Mouse (Mus musculus) A20 (cell line): ENCODE data around the gene Ghrh.

Experiments
- DNase-seq: peaks from one replicate; pipeline ENCODE4 v3.0.0-alpha.2; 2011; ENCODE audit warnings: low read depth, low spot score

Gene Ghrh

DNA sequence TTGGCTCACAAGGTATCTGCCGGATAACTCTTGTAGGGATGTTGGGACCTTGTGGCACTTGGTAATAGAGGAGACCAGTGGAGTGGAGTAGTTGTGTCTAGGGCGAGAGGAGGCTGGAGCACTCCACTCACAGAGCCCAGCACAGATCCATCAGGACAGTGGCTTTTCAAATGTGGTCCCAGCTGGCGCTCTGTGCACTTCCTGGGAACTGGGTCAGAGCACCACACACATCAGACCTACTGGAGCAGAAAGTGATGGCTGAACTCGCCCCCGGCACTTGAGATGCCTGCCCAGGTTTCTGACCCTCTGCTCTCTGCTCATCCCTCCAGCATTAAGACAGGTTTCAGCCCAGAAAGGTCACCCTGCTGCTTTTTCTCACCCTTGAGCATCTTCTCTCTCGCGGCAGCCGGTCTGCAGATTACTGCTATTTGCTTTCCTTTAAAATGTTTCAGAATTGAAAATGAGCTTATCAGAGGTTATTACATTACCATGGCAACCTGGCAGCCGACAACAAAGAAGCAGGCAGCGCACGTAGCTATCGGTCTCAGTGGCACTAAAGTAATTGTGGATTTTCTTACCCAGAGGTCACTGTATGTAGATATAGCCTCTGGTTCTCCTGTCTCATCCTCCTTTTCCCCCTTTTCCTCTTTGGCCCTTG, 1.9 kb upstream of the Ghrh start:
- DNase-seq, result no peak

DNA sequence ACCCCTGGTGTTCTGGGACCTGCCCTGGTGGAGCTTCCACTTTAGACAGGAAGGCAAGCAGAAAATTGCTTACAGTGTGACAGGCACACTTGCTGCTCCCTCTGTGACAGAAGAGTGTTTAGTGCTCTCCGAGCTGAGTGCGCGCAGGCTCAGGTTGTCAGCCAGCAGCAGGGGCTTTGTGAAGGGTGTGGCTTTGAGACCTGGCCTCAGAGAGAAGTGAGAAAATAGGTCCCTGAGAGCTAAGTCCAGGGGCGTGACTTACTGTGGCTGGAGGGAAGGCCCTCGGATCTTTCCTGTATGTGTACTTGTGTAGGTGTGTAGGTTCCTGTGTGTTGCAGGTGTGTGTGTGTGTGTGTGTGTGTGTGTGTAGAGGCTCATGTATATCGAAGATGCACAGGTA, 4.0 kb downstream of the Ghrh start:
- DNase-seq, result no peak

DNA sequence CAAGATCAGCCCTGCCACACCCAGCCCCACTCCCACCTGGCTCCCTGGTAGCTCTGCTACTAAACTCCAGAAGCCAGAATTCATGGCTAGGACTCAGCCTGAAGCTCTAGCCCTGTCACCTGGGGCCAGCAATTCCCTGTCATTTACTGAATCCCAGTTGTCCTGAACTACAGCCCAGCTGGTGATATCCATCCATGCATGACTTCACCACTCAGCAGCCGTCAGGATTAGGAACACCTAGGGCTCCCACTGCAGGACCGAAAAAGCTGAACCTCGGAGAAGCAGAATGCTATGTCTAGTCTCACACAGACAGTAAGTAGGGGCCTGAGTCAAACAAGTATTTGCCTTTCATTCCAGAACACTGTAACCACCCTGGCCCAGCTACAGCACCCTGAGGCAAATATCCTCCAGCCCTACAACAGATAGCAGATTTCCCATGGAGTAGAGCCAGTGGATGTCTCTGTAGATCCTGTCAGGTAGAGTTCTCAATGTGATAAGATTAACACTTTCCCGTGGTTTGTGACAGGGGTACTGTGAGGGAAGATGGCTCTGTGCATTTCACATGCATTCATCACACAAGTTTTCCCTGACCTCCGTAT, 4.9 kb downstream of the Ghrh start:
- no peak for DNase-seq

DNA sequence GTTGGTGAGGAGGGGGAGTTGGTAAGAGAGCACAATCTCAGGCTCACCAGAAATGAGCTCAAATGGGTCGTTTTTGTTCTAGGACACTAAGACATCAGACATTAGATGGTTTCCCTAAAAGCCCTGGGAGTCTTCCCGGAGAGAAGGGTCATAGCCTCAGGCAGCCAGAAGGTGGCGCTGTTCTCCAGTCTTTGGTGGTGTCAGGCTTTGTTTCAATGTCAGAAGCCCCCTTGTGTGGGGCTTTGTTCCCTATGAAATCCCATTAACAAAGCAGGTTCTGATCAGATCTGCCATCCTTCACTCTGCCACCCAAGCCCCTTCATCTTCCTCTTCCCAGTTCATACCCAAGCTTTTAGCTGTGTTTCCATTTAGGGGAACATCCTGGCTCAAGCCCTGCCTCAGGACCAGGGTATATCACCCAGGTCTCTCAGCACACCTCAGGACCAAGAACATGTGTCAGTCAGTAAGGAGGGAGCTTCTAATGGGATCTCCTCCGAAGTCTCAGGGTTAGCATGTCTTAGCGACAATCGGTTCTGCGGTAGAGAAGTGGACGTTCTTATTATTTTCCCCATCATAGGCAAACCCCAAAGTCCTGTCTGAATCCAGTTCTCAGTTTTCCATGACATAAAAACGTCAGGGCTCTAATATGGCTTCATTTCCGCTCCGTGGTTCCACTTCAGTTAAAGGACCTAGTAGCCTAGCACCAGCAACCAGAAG, 5.6 kb downstream of the Ghrh start:
- peak; percentile 52 for DNase-seq

DNA sequence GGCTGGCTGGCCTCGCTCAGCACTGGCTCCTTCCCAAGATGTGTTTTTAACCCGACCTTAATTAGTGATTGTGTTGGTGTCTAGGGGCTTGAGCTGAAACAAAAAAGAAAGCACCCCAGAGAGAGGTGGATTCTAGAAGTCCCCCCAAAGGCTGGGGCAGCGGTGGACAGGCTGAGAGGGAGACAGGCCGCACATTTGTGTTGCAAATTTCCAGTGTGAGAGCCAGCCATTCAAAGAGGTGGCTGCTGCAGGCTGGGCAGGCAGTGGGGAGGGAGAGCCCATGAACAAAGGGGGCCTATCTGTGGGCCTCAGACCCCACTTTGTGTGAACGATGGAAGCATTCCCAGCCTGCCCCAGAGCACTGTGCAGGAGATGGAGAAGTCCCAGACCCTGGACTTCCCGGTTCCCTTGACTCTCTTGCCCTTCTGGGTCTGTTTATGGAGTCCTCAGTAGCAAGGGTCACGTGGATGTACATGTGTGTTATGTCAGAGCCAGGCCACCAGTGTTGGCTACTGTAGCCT, 7.0 kb downstream of the Ghrh start:
- DNase-seq, result no peak

DNA sequence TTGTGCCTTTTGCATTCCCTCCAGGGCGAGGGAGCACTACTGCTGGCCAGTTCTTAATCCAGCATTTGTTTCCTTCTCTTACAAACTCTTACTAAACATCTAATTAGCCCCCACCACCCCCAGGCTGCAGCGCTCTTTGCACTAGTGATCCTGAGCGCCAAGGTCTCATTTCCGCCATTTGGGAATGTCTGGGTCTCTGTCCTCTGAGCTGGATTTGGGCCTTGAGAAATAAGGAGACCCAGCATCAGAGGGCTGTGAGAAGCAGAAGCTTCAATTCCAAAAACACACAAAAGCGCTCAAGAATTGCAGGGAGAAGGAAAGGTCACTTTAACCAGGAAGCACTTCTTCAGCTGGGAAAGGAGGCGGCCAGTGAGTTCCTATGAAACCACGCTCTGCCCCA, 7.8 kb downstream of the Ghrh start:
- no peak for DNase-seq

DNA sequence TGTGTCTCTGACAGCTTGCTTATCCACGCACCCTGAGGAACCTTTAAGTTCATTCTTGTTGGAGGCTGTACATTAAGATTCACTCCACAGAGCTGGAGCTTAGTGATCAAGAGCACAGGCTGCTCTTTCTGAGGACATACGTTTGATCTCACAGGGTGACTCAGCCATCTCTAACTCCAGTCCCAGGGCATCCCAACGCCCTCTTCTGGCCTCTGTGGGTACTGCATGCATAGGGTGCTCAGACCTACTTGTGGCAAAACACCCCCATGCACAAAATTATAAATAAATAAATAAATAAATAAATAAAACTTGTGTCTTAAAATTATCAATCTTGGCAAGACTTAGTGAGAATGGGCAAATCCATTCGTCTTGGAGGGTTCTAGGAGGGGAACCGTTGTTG, 8.6 kb downstream of the Ghrh start:
- peak; percentile 75 for DNase-seq

DNA sequence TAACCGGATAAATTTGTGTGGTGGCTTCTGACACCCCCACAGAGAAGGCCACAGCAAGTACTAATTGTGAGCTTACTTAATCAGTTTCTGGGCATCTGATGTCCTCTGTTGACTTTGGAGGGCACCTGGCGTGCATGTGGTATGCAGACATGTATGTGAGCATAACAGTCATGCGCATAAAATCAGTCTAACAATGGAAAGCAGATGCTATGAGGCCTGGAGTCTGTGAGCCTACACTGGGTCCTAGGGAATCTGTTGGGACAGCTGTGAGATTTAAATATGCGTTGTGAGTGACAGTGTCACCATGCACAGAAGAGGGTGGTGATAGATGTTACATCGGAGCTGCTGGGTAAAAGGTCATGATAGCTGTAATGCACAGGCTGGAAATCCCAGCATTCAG, 15.2 kb downstream of the Ghrh start:
- DNase-seq, result no peak

DNA sequence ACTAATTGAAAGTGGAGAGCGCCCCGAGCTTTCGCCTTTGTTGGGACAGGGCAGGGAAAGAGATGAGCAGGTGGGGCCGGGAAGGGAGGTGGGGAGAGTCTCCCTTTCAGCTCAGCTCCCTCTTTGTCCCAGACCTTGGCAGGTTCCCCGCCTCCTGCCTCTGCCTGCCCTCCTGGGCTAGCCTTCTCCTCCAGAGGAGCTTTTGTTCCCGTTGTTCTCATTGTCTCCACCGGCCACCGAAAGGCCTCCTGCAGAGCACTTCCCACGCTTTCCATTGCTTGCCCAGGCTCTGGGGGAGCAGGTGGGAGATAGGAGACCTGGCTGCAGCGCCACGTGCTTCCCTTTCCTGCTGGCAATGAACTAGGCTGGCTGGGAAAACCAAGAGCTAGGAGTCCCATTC, 18.7 kb downstream of the Ghrh start:
- DNase-seq, result no peak

DNA sequence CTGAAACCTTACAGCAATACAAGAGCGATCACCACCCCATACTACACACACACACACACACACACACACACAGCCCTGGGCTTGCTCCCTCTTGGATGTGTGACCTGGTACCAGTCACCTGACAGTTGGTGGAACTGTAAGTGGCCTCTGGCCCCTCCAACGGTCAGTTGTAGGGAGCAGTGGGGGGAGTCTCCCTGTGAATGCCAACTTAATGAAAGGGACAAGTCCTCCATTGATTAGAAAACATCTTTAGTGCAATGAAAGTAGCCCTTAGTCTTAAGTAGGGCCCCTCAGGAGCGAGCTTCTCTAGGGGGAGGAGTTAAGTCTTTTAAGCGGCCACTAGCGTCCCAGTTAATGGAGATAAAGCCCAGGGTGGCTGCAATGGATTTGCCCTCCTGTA, 19.2 kb downstream of the Ghrh start:
- no peak for DNase-seq

DNA sequence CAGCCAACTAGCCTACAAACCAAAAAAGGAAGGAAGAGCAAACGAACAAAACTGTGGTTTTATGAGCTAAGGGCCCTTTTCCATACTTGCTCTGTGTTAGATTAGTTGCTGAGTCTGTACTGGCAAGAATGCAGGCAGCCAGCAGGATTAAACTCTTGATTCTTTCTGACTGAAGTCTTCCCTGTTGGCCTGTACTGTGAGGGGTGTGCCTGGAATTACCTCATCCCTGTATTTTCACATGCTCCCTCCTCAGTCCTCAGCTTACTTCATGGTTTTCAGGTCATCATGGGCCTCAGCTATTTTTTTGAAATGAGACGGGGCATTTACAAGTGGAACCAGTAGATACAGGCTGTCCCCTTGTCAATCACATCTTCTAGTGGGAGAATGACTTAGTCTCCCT, 22.1 kb downstream of the Ghrh start:
- no peak for DNase-seq

DNA sequence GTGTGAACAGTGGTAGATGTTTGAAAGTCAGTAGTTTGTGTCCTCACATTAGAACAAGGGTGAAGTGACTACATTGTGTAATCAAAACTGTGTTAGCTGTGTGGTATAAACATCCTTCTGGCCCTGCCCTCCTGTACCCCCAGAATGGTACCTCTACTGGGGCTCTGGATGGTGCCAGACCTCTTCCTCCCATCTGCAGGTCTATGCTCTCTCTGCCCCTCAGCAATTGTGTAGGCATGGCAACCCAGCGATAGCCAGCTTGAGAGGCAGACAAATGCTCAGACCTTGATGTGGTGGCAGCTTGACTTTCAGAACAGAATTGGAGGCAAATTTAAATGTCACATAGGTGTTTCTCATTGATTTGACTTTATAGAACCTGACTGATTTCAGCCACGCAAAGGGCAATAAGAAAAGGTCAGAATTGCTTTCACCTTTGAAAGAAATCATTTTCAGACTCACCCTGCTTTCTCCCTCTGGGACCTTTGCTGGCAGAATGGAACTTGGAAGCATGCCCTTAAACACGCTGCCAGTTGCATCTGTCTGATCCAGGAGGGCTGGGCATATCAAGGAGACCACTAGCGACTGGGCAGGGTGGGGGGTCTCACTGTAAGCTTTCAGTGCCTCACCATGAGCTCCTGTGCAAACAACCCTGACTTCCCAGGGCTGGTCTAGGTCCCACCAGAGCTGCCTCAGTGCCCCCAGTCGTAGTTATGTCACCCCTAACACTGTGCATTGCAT, 25.1 kb downstream of the Ghrh start:
- no peak for DNase-seq

DNA sequence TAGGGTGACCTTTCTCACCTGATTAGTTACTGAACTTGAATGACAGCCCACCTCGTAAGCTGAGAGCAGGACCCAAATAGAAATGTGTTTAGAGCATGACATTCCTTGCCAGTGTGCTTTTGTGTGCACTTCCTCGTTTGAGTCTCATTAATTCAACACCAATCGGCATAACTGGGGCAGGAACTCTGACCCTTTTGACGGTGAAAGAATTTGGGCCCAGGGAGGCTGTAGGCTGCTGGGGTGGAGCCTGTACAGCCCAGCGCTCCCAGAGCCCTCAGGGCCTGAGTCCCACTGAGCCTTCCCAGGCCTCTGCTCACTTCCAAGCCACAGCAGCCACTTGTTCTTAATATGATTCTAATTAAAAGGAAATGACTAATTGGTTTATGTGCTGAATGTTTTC, 26.4 kb downstream of the Ghrh start:
- no peak for DNase-seq

DNA sequence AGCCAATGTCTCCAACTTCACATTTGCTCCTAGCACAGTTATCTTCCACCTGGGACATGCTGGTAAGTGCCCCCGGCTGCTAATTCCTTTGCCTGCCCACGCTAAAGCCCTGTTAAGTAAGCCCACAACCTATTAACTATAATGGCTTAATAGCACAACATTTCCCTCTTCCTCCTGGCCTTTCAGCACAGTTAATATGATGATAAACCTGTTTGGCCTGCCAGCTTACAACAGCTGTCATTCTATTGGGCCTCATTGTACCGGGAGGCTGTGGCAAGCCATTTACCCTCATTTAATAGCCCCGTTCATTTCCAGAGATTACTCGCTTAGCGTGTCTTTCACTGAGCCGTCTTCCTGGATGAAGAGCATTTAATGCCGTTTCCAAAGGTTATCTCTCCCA, 27.2 kb downstream of the Ghrh start:
- DNase-seq, result no peak

DNA sequence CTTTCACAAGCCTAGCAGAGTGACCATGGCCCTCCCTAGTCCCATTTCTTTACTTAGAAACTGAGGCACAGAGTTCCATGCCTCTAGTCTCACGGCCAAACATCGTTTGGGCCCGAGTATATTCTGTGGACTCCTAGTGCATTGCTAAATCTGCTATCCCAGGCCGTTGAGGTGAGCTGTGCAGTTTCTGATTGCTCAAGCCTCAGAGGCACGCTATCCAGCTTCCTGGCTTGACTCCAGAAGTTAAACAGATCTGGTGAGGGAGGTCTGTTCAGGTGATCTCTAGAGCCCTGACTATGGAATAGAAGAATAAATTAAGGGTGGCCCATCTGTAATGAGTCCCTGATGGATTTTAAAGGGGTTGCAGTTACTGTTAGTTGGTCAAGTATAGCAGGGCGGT, 30.1 kb downstream of the Ghrh start:
- no peak for DNase-seq

DNA sequence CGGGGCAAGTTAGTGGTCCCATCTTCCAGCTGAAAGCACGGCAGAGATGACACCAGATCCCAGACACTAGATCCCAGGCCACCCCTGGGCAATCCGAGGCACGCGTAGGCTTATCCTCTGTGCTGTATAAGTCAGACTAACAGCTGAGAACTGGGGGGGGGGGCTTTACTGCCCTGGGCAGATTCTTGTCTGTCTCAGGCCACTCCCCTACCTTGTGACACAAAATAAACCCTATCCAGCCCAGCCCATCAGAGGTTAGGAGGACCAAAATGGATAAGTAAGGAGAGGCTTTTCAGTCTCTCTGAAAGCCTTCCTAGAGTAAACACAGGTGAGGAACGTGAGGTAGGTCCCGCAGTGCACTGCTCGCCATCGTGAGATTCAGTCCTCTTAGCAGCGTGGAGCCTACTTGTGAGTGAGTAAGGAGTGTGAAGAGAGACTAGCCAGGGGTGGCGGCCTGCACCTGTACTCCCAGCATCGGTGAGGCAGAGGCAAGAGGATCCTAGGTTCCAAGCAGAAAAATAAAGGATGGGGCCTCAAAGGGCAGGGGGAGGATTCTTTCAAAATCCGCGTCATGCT, 30.9 kb downstream of the Ghrh start:
- DNase-seq, result no peak

DNA sequence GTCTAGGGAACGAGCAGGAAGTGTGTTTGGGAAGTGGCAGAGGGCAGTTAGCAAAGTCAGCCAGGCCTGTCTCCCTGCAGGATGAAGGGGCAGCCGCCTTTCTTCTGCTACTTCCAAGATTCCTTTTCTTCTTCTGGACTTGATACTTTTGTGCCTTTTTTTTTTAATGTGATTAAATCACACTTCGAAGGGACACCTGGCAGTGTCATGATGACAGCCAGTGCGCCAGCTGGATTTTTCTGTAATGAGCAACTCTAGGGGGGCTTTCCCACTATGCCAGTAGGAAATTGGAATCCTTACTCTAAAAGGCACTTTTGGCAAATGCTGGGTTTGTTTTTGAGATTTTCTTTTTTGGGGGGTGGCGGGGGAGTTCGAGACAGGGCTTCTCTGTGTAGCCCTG, 31.8 kb downstream of the Ghrh start:
- DNase-seq, result no peak

DNA sequence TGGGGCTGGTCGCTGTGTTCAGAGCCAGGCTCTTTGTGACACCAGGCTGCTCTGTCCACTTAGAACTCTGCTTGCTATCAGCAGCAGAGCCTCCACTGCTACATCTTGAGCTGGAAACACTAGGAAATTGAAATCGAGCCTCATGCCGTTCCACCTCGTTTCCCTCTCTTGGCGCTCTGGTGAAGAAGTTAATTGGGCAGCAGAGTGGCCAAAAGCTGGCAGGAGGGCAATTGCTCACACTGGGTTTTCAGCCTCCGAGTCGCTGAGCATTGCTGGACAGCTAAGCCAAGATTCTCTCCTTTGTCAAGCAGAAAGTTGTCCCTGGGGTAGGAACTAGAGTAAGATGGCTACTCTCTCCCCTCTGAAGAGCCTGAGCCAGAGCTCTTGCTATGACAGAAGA, 33.0 kb downstream of the Ghrh start:
- no peak for DNase-seq

DNA sequence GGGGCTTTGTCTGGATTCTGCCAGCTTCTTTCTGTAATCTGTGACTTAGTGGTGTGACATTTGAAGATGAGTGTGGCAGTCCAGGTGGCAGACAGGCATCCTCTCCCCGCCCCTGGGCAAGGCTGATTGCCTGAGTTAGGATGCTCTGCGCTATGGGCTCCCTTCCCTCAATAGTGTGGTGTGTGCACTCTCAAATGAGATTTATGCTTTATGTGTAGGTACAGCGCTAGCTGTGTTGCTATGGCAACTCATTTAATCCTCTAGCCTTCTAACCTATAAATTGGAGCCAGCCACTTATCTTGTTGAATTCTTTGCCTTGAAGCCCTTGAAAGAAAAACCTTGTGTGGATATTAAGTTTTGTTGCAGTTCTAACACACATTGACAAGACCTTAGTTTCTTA, 33.6 kb downstream of the Ghrh start:
- DNase-seq, result no peak

DNA sequence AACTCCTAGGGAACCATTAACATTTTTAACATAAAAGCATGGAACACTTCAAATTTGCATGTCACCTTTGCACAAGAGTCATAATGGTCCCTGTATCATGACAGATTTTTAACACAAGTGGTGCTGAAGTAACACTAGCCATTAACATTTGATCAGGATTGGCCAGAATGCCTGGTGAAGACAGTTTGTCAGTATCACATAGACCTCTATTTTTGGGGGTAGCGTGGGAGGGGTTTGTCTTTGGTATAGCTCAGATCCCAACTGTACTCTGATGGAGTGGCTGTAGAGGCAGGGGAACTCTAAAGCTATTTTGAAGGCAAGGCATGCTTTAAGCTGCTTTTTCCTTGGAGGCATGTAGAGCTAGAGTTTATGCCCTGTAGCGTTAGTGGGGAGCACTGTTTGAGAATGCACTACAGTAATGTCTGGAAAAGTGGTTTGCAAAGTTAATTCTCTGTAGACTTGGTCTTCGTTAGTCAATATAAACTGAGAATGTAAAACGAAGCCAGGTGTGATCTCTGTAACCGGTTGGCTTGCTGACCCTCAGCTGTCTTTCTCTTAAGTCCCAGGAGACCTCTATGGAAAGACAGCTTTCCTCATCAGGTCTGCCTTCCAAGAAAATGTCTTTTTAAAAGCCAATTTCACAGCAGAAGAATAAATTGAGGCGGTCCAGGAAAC, 36.2 kb downstream of the Ghrh start:
- no peak for DNase-seq

DNA sequence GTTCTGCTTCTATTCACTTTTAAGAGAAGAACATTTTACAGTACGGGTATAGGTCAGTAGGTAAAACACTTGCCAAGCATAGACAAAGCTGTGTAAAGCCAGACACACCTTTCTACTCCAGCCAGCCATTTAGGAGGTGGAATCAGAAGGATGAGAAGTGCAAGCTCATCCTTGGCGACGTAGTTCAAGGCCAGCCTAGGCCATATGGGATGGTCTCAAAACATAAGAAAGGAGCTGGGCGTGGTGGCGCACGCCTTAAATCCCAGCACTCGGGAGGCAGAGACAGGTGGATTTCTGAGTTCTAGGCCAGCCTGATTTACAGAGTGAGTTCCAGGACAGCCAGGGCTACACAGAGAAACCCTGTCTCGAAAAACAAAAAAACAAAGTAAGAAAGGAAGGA, 37.7 kb downstream of the Ghrh start:
- DNase-seq, result no peak
